Mouse (Mus musculus) embryonic facial prominence, embryonic 10.5 days (tissue): Measurements from ENCODE around the gene Scarf1. TPM values are rescaled to one million over a fixed set of nuclear protein-coding genes. Genes with fewer than 3 reads are reported as not detected.

Experiments
- DNase-seq: peaks from one replicate; pipeline ENCODE4 v3.0.0-alpha.2; 2017; ENCODE audit warnings: low spot score
- H3K27ac ChIP-seq: fragments of 300-500 bp; sonication (generic); replicated peaks from 2 replicates; pipeline ENCODE4 v1.5.1; 2016; ENCODE audit warnings: mild to moderate bottlenecking
- H3K27me3 ChIP-seq: fragments of 300-500 bp; sonication (generic); replicated peaks from 2 replicates; pipeline ENCODE4 v1.6.1; 2016; ENCODE audit warnings: low read depth, mild to moderate bottlenecking; ENCODE audit not compliant: poor library complexity, severe bottlenecking
- H3K36me3 ChIP-seq: fragments of 300-500 bp; sonication (generic); replicated peaks from 2 replicates; pipeline ENCODE4 v1.6.1; 2016; ENCODE audit warnings: mild to moderate bottlenecking, moderate library complexity
- H3K4me1 ChIP-seq: fragments of 300-500 bp; sonication (generic); 2 replicates; pipeline ENCODE4 v1.6.1; 2016
- H3K4me3 ChIP-seq: fragments of 300-500 bp; sonication (generic); 2 replicates; pipeline ENCODE4 v1.5.1; 2016; ENCODE audit warnings: mild to moderate bottlenecking, moderate library complexity
- H3K9me3 ChIP-seq: fragments of 300-500 bp; sonication (generic); 2 replicates; pipeline ENCODE4 v1.6.1; 2016; ENCODE audit warnings: mild to moderate bottlenecking
- WGBS: fragments of 180-500 bp; shearing (Covaris S2); methylation state at CpG from one replicate; pipeline ENCODE4 v1.1.7; 2016; 5-methylcytosine and 5-hydroxymethylcytosine counted together
- microRNA counts: library from miRNA; unstranded; fragments of <30 nt; microRNA quantifications from one replicate; lab custom pipeline; 2017
- microRNA-seq: library from miRNA; unstranded; fragments of <30 nt; microRNA quantifications from one replicate; pipeline ENCODE4, GENCODE M21; 2017
- polyA plus RNA-seq: library from polyadenylated mRNA; unstranded; fragments of >200 nt; fragmentation: Nextera tagmentation; extraction: Ambion mirVana; gene quantifications from 2 replicates; pipeline ENCODE4 v1.2.1, GENCODE M21; 2016

Scarf1 gene
- polyA plus RNA-seq, 1 experiment from 2014 or later: 4.8 TPM

DNA sequence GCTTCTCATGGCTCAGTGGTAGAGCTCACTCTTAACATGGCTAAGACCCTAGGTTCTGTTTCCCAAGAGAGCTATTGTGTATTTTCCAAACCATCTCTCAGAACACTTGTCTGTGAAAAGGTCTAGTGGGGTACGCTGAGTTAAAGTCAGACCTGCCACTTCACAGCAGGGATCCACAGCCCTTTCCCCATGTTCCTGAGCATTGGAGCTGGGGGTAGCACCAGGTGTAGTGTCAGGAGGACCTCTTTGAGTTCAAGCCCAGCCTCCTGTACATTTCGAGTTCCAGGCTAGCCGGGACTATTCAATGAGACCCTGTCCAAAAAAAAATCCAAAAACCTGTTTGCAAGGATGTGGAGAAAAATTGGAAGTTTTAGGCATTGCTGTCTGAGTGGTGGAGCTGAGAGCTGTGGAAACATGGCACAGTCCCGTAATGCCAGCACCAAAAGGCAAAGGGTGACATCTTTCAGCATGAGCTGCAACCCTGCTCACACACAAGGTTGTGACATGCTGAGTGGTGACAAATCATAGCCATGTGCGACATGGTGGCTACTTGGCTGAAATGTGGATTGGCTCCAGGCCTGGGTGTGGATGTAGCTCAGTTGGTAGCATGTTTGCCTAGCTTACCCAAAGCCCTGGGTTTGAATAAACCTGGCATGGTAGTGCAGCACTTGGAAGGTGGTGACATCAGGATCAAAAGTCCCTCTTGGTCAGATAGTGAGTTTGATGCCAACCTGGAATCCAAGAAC, 61.2 kb downstream of the Scarf1 start:
- Histone ChIP-seq H3K9me3 (no peaks in the 10 kb centered on the region), H3K36me3 (peaks cover 3% of the 10 kb centered on the region; the same call in 1 of the 2 replicates), H3K27me3 (peaks cover 4% of the 10 kb centered on the region), H3K4me1 (peaks cover 30% of the 10 kb centered on the region), H3K27ac (no peak overlapping the region), H3K4me3 (no peak overlapping the region)
- 79% methylated on average over 5 of the region's 5 CpGs for WGBS
- no peak for DNase-seq

DNA sequence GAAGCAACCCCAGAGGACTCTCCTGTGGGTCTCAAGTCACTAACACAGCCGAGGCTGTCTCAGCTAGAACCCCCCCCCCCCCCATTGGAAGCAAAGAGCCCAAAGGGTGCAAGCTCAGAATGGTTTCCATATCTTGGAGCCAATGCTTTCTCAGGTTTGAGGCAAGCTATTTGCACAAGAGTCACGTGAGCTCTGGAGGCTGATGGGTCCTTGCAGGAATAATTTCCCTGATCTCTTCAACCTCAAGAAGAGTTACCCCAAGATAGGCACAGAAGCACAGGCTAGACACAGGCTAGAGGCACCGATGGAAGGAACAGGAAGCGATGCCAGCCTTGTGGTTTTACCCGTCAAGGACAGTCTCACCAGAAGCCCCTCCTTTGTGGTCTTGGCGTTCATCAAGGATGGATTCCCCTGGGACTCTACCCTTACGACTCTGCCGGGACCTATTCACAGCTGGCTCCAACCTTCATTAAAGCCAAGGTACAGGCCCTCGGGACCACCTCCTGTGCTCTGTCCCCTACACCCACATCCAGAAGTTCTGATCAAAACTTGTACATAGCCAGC, 62.3 kb downstream of the Scarf1 start:
- peaks cover 30% of the 10 kb centered on the region for H3K4me1 ChIP-seq
- 82% methylated on average over 9 of the region's 9 CpGs for WGBS
- no peaks in the 10 kb centered on the region for H3K9me3 ChIP-seq
- H3K4me3 ChIP-seq: no peak overlapping the region
- H3K36me3 ChIP-seq: no peaks in the 10 kb centered on the region
- peaks cover 4% of the 10 kb centered on the region for H3K27me3 ChIP-seq
- H3K27ac ChIP-seq: no peak overlapping the region
- DNase-seq: no peak

MicroRNA genes within 50 kb of the gene (microRNA counts, 519-probe panel; counts per million panel counts)
- microRNA mmu-miR-22 (lab: Ali Mortazavi, UCI): 5,251 counts per million, percentile 89 among the panel's probes with 10 or more counts

Small RNA genes within 50 kb of the gene (microRNA-seq; reads per million reads assigned to microRNA genes)
- 2,199 reads per million, percentile 82 among the genes with 10 or more reads in this experiment for gene Mir22
- not detected for gene Mir3971

Other genes starting within 250 kb of the Scarf1 start
- 192 and 201 TPM in 2 replicates for gene Rpa1, start 165.2 kb upstream of the Scarf1 start, polyA plus RNA-seq
- gene Smyd4, start 165.1 kb upstream of the Scarf1 start, polyA plus RNA-seq: 18.2 TPM in 2 replicates
- 211 and 216 TPM in 2 replicates for gene Serpinf1, start 90.8 kb upstream of the Scarf1 start, polyA plus RNA-seq
- not detected in 2 replicates for gene Serpinf2, start 73.9 kb upstream of the Scarf1 start, polyA plus RNA-seq
- gene Wdr81, start 58.8 kb upstream of the Scarf1 start, polyA plus RNA-seq: 6.0 and 6.8 TPM in 2 replicates
- gene Tlcd2, start 51.8 kb upstream of the Scarf1 start, polyA plus RNA-seq: 11.1 and 12.7 TPM in 2 replicates
- gene Prpf8, start 26.7 kb upstream of the Scarf1 start, polyA plus RNA-seq: 74.0 and 76.5 TPM in 2 replicates
- gene Rilp, start 3.4 kb upstream of the Scarf1 start, polyA plus RNA-seq: 0.17 and 0.23 TPM in 2 replicates
- gene Slc43a2, start 18.2 kb downstream of the Scarf1 start, polyA plus RNA-seq: 5.1 and 5.6 TPM in 2 replicates
- 61.5 TPM in 2 replicates for gene Pitpna, start 74.6 kb downstream of the Scarf1 start, polyA plus RNA-seq
- 16.5 and 19.0 TPM in 2 replicates for gene Inpp5k, start 117.4 kb downstream of the Scarf1 start, polyA plus RNA-seq
- 19.3 and 22.3 TPM in 2 replicates for gene Myo1c, start 137.0 kb downstream of the Scarf1 start, polyA plus RNA-seq
- gene Crk, start 165.7 kb downstream of the Scarf1 start, polyA plus RNA-seq: 112 and 114 TPM in 2 replicates
- gene Ywhae, start 219.3 kb downstream of the Scarf1 start, polyA plus RNA-seq: 1,280 and 1,286 TPM in 2 replicates